Mouse (Mus musculus): Measurements from ENCODE around the gene Tmed3.

Tmed3 gene

DNA sequence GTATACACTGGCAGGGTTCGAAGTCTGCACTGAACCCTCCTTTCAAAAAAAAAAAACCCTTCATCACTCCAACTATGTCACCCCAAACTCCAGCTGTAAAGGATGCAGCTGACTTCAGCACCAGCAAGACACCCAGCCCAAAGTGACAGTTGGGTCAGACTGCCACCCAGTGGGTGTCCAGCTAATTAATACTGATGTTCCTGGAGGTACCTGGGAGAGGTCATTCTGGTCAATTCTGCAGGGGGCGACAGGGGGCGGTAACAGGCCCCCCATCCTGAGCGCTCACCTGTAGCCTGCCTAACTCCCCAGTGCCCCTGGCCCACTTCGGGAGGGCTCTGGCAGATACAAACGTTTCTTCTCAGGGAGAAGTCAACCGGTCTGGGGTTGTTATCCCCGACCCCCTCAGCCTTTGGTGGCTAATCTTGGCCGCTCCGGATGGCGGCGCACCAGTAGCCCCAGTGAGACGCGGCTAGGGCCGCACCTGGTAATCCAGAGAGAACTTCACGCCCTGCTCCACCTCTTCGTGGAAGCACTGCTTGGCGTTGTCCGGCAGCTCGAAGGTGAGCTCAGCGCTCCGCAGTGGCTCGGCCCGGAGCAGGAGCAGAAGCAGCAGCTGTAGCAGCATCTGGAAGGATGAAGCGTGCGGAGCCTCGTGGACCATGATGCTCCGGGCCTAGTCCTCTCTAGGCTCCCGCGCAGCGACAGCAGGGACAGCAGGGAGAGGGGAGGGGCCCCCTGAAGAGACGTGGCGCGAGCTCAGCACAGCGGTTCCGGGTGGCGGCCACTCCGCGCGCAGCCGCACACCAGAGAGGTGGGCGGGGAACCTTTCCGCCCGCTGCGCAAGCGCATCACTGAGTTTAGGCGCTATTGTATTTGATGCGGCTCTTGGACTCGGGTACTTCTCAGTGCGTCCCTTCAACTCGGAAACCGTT is at the start of gene Tmed3:
Tmed3 (minus strand) TSS at position 804 of the 932 bp plus-strand sequence.
- DNase-seq (ENCODE audit: low read depth, low spot score), result peak; percentile 91

DNA sequence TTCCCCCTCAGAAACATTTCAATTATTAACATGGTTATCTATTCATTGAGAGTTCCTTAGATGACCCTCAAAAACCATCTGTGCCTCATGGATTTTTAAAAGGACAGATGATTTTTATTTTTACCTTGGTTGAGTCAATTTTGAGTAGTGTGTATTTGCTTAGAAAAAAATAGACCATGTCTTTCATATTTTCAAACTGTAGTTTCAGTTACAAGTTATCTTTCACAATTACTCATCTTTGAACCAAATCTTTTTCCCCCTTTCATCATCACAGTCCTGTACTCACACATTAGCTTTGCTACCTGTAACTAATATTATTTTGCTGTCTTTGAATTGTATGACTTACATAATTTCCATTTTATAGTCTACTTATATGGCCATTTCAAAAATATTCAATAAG is 35.2 kb upstream of the Tmed3 start:
- no peak for DNase-seq (ENCODE audit: low read depth, low spot score)

DNA sequence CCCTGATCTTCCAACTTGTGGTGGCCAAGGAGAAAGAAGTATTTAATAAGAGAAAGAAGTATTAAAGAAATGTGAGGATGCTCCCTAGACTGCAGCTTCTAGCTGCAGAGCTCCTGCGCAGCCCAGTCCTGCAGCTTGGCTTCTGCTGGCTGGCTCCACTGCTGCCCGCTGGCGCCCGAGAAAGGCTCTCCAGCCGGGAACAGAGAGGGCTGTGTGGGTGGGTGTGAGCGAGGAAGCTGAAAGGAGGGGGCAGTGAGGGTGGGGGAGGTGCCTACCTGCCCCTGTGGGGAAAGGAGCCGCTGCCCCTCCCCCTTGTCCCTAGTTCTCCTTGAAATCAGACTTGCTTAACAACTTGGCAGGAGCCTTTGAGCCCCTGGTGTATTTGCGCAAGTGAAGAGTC is 33.4 kb upstream of the Tmed3 start, which contains the start of gene Ankrd34c:
Ankrd34c (minus strand) TSS at position 181 of the 400 bp plus-strand sequence.
- DNase-seq (ENCODE audit: low read depth, low spot score), result peak; percentile 57

DNA sequence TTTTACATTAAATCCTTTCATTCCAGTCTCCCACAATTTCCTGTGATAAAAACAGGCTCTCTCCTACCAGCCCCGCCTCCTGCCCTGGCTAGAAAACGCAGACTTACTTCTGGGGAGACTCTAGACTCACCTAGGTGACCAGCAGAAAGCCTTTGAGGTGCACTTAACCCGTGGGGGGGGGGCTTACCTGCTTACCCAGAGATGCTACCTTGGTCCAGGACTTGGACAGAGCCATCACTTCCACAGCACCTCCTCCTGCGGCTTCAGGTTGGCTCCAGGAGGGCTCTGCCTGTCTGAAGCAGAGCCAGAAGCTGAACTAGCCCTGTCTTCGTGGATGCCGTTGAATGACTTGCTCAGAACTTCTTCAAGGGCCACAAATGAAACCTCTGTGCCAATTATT is 33.0 kb upstream of the Tmed3 start:
- peak; percentile 27 for DNase-seq (ENCODE audit: low read depth, low spot score)

DNA sequence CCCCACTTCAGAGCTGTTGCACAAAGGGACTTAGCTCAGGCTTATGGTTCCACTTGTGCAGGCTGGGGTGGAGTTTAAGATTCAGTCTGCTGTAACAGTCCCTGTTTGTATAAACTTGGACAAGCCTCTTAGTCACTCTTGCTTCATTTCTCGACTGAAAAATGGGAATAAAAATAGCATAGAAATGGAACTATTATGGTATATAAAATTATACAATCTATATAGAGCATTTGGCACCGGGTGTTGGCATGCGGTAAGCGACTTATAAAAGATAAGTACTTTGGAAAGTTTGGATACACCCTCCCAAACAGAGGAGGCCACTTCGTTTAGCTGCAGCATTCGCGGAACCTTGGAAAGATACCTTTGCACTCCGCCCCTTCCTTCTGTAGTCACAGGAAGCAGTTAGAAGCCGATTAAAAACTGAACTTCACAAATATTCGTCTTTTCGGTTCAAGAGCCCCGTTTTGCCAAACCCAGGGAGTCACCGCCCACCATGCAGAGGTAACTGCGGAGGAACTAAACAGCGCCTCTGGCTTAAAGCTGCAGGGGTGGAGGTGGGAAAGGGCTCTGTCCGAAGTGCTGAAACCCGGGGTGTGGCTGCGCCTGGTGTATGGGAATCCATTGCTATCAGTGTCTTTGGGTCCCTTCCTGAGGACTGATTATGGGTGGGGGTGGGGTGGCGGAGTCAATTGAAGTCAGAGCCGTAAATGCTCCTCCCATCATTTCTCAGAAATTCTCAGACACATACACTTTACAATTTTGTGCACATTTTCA is 32.3 kb upstream of the Tmed3 start:
- peak; percentile 33 for DNase-seq (ENCODE audit: low read depth, low spot score)

DNA sequence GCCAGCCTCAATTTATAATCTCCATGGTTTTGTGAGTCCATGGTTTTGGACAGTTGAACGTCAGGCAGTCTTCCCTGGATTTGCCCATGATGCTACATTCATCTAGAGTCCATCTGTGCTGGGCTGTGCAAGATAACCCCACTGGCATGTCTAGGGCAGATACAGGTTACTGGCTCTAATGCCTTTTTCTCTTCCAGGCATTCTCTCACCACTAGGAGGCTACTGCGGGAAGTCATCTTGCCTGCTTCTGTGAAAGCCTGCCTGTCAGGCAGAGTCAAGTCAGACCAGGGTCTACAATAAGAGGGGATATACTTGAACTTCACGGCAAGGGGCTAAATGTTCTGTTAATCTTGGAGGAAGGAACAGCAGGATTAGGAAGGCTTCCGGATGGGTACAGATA is 2.0 kb upstream of the Tmed3 start:
- DNase-seq (ENCODE audit: low read depth, low spot score), result no peak

DNA sequence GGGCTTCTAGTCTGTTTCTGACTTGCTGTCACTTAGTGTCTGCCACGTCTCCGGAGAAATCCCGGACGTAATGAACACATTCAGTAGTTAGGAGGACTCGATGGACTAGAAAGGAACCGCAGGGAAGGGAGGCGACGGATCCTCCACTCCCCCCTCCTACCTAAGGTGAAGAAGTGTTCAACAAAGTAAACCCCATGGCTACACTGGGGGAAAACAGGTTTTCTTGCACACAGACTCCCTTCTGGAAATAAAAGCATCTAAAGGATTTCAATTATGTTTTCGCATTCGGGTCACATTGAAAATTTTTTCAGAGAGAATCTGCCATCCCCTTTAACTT is 297 bp upstream of the Tmed3 start:
- DNase-seq (ENCODE audit: low read depth, low spot score), result no peak

DNA sequence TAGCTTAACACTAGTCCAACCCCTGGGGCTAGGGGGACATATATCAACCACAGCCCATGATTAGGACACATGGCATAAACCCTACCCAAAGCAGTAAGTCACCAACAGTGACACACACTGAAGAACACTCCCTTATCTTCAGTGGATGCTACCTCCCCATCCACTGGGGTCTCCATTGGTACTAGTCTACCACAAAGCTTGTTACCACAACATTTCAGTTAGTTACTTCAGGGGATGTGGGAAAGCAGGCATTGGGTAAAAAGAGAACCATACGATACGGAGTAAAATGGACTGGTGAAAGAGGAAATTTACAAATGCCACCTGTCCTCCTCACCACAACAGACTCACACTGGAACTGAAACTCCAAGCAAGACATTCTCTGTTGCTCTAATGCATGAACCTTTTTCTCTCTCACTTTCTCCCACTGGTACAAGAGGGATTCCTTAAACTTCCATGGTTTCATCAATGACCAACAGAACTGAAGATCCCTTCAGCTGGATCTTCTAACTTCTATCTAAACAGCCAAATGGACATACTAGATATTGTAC is 3.9 kb downstream of the Tmed3 start:
- DNase-seq (ENCODE audit: low read depth, low spot score), result no peak

DNA sequence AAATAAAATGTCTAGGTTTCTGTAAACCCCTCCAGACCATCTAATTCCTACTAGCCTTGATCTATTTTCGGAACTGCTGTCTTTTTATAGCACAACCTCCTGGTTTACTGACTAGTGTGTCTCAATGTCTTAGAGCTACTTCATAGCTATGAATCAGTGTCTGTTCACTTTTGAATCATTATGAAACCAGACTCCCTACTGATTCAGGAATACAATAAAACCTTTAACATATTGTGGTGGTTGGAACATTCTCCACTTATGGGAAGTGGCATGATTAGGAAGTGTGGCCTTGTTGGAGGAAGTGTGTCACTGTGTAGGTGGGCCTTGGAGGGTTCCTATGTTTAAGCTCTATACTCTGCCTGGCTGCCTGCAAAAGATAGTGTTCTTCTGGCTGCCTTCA is 9.7 kb downstream of the Tmed3 start:
- DNase-seq (ENCODE audit: low read depth, low spot score), result no peak

DNA sequence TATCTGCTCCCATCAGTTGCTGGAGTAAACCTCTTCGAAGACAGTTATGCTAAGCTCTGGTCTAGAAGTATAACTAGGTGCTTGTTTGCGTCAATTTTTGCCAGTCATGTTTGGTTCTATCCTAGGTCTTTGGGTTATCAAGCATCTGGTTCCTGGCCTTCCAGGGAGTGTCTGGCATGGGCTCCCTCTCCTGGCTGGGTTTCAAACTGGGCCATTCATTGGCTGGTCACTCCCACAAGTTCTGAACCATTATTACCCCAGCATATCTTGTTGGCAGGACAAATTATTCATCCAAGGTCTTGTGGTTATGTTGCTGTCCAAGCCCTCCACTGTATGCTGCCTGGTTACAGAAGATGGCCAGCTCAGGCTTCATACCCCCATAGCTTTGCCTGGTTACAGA is 11.2 kb downstream of the Tmed3 start:
- no peak for DNase-seq (ENCODE audit: low read depth, low spot score)

DNA sequence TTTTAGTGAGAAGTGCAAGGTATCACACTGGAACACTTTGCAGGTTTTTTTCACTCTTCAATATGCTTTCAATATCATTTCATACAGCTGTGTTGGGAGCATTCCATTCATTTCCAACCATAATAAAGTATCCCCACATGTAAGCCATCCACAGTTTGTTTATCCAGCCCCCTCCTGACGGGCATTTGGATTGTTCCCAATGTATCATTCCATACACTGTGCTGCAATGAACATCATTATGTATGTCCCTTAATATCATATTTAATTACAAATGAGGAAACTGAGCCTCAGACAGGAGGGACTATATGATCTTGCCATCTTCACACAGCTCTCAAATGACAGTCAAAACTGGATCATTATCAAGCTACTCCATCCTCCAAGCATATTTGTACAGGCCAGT is 15.7 kb downstream of the Tmed3 start:
- DNase-seq (ENCODE audit: low read depth, low spot score), result no peak

DNA sequence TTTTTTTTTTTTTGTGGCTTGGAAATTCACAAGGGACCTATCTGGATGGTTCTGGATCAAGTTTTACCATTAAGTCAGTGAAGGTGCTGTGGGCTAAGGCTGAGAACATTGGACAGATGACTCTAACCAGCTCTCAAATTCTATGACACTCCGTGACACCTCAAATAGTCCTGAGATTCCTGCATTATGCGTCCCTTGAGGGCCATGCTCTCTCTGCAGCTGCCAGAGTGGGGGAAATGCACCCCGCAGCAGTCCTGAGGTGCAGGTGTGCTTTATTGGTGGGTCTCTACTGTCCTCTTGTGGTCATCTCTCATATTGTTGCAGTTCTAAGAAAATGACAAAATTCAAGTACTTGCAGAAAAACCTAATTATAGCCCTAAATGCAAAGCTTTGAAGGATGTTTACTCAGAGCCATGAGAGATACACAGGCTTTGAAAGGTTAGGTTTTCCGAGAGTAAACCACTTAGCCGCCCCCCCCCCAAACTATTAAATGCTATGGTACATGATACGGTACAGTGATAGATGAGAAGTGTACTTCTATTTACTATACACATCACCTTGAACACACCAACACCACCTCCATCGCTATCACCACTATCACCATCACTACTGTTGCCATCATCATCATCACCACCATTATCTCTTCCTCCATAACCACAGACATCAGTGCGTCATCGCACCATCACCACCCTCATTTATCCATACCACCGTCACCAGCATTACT is 17.2 kb downstream of the Tmed3 start:
- peak; percentile 48 for DNase-seq (ENCODE audit: low read depth, low spot score)

DNA sequence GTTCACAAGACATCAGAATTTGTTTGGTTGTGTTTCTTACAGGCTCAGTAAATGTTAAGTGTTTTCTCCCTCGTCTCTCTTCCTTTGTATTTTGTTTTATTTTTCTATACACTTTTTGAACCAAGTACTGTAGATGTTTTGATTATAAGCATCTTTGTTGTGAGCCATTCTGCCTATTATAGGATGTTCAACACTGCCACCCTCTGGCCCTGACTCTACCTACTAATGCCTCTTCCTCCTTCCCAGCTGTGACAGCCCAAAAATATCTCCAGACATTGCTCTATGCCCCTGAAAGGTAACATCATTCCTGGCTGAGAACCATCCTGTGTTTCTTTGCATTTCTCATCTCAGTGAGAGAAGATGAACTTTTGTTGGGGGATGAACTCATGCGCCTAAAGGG is 18.6 kb downstream of the Tmed3 start:
- DNase-seq (ENCODE audit: low read depth, low spot score), result no peak

DNA sequence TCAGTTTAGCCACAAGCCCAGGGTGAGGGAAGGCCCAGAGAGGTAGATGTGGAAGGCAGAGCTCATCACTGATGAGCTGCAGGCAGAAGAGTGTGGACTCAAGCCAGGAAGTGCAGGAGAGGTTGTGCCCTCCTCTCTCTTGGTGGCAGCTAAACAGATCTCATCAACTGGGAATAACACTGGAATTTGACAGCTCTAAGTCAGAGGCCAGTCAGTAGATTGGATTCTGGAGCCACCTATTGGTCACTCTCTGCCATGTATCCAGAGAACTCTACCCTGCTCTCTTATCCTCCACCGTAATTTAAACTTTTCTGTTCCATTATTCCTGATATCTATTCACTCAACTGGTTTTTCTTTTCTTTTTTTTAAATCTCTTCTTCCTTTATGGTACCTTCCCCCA is 25.9 kb downstream of the Tmed3 start:
- DNase-seq (ENCODE audit: low read depth, low spot score), result no peak

DNA sequence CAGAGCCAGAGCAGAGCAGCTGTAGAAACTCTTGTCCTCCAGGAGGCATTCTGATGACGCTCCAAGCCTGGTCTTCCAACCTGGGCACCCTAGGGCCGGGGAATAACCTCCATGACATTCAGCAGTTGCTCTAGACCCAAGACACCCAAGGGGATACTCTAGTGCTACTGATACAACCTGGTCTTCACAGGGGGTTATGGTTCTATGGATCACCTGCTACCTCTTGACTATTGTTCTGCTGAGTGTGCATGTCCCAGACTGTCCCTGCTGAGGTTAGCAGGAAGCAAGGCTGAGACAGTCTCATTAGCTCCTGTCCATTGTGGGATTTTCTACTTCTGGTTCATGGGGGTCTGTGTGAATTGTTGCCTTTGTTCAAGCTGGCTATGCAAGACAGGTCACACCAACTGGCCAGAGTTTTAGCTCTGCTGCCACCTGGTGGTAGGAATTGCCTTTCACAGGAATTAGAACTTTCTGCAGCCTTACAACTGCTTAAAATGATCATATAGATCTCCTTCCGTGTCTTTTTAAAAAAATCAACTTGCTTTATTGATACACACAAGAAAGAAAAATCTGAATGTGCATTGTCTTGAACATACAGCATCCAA is 30.8 kb downstream of the Tmed3 start:
- DNase-seq (ENCODE audit: low read depth, low spot score), result peak; percentile 34

DNA sequence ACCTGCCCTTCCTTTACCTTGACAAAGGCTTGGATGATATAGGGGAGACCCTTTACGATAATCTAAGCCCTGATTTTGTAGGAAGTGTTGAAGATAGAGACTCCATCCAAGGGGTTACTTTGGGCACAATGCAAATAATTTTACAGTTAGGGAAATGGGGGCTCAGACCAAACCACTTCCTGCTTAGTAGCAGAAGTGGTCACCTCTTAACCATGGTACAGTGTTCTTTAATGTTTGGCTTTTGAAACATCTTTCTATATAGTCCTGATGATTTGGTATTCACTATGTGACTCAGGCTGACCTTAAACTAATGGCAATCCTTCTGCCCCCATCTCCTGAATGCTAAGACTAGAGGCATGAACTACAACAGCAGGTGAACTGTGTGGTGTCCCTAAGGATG is 31.5 kb downstream of the Tmed3 start:
- DNase-seq (ENCODE audit: low read depth, low spot score), result no peak

DNA sequence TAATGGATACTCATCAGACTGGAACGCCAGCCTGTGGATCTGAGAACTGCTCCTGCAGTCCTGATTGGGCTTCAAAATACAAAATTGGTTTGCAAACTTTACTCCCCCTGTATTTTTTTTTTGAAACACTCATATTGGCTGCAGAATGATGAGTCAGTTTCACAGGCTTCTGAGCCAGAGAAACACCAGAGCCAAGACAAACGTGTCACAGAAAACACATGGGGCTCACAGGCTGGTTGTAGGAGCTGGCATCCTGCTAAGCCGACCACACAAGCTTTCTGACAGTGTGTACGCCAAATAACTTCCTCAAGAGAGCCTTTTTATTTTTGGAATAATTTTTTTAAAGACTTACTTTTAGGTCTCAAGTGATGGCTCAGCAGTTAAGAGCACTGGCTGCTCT is 35.0 kb downstream of the Tmed3 start:
- DNase-seq (ENCODE audit: low read depth, low spot score), result peak; percentile 82

DNA sequence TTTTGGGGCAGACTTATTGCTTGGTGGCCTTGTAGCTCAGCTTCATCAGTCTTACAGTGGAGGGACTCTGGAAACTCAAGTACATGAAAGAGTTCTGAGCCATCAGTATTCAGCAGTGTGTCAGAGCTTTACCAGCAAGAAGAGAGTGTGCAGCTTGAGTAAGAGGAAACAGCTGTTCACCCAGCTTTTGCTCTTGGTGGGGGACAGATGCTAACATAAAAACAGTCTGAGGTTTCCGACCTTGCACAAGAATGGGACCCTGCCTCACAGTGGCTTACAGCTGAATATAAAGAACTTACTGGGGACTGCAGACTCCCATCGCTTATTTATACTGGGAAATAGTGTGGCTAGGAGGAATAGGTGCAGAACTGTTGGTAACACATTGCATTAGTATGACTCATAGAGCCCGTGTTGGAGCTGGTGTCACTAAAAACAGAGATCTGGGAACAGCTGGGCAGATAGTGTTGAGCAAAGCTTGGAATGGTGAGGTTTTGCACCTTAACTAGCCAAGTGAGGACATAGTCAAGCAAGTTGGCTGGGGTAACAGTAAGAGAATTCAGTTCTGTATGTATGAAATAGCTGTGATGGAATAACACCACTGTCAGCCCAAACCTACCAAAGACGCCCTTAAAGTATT is 37.4 kb downstream of the Tmed3 start:
- DNase-seq (ENCODE audit: low read depth, low spot score), result no peak

DNA sequence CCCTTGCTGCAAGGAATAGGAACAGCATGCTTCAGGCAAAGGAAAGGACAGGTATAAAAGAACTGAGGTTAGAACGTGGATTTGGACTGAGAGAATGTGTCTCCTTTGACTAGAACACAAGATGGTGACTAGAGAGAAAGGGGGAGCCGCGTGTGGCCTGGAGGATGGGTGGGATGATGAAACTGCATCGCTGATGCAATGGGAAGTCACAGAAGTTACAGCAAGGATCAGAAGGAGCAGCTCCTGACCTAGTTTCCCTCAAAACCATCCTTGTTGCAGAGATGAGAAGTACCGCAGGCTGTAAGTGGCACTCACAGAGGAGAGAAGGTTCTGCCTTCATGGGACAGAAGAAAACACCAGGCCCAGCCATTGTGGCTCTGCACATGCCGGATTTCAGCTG is 54.0 kb downstream of the Tmed3 start:
- no peak for DNase-seq (ENCODE audit: low read depth, low spot score)
